Mouse (Mus musculus) hindbrain, embryonic 16.5 days (tissue): Measurements from ENCODE around the gene Bola1. TPM values are rescaled to one million over a fixed set of nuclear protein-coding genes. Genes with fewer than 3 reads are reported as not detected.
"Not testable (repeated sequence)": the region's sequence is repeated elsewhere in the genome, so short reads cannot be mapped to it uniquely, and the experiment has no call there.

ENCODE experiments used
- ATAC-seq: fragments of 200-750 bp; cut with Nextera tagmentation; 2 replicates; pipeline ENCODE4 v1.8.0; 2017; ENCODE audit warnings: moderate TSS enrichment, moderate library complexity
- H3K27ac ChIP-seq: fragments of 300-500 bp; sonication (generic); 2 replicates; pipeline ENCODE4 v1.5.1; 2014; ENCODE audit warnings: low read depth, mild to moderate bottlenecking, control low read depth, low read length, moderate library complexity
- H3K27me3 ChIP-seq: fragments of 300-500 bp; sonication (generic); replicated peaks from 2 replicates; pipeline ENCODE4 v1.6.1; 2014; ENCODE audit warnings: low read length; ENCODE audit not compliant: control insufficient read depth, insufficient read depth
- H3K36me3 ChIP-seq: fragments of 300-500 bp; sonication (generic); 2 replicates; pipeline ENCODE4 v1.6.1; 2014; ENCODE audit warnings: mild to moderate bottlenecking, low read length, moderate library complexity, mixed read lengths; ENCODE audit not compliant: control insufficient read depth, insufficient read depth
- H3K4me1 ChIP-seq: fragments of 300-500 bp; sonication (generic); 2 replicates; pipeline ENCODE4 v1.6.1; 2014; ENCODE audit warnings: low read depth, low read length; ENCODE audit not compliant: control insufficient read depth, insufficient read depth
- H3K4me2 ChIP-seq: fragments of 300-500 bp; sonication (generic); 2 replicates; pipeline ENCODE4 v1.6.1; 2014; ENCODE audit warnings: mild to moderate bottlenecking, low read length, control low read depth, moderate library complexity
- H3K4me3 ChIP-seq: fragments of 300-500 bp; sonication (generic); 2 replicates; pipeline ENCODE4 v1.5.1; 2014; ENCODE audit warnings: mild to moderate bottlenecking, low read length, control low read depth, moderate library complexity
- H3K9ac ChIP-seq: fragments of 300-500 bp; sonication (generic); 2 replicates; pipeline ENCODE4 v1.6.1; 2014; ENCODE audit warnings: low read depth, mild to moderate bottlenecking, control low read depth, low read length, moderate library complexity
- H3K9me3 ChIP-seq: fragments of 300-500 bp; sonication (generic); 2 replicates; pipeline ENCODE4 v1.6.1; 2014; ENCODE audit warnings: mild to moderate bottlenecking, low read length, moderate library complexity; ENCODE audit not compliant: control insufficient read depth
- WGBS: fragments of 180-500 bp; shearing (Covaris S2); extraction: QIAGEN DNeasy Blood & Tissue Kit; methylation state at CpG from one replicate; pipeline ENCODE4 v1.1.7; 2014; 5-methylcytosine and 5-hydroxymethylcytosine counted together
- polyA plus RNA-seq: library from polyadenylated mRNA; unstranded; fragments of >200 nt; fragmentation: Nextera tagmentation; extraction: Ambion mirVana; gene quantifications from 2 replicates; pipeline ENCODE4 v1.2.1, GENCODE M21; 2015

Gene Bola1
- polyA plus RNA-seq, 1 experiment from 2014 or later: 57.2 TPM

DNA sequence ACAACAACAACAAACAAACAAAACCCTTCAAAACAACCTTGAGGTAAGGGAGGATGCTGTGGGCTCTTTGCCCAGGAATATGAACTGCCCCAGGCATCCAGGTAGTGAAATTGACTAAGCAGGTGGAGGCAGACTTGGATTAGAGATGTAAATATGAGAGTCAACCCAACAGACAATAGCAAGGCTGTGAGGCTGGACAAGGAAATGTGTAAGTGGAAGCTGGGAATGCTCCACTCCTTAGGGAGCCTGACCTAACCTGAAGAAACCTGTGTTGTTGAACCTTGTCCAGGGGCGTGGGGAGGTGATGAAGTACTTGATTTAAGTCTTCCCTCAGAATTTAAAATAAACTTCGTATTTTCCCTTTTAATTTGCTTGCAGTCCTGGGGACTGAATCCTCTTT, 40.6 kb downstream of the Bola1 start:
- peaks cover 21% of the 10 kb centered on the region for H3K4me1 ChIP-seq
- H3K27ac ChIP-seq: no peak overlapping the region
- no peaks in the 10 kb centered on the region for H3K27me3 ChIP-seq
- WGBS: 98% methylated on average over 2 of the region's 2 CpGs
- H3K36me3 ChIP-seq: peaks cover 31% of the 10 kb centered on the region
- ATAC-seq: no peak
- H3K9me3 ChIP-seq: no peaks in the 10 kb centered on the region
- no peak overlapping the region for H3K9ac ChIP-seq
- no peak overlapping the region for H3K4me2 ChIP-seq
- no peak overlapping the region for H3K4me3 ChIP-seq

DNA sequence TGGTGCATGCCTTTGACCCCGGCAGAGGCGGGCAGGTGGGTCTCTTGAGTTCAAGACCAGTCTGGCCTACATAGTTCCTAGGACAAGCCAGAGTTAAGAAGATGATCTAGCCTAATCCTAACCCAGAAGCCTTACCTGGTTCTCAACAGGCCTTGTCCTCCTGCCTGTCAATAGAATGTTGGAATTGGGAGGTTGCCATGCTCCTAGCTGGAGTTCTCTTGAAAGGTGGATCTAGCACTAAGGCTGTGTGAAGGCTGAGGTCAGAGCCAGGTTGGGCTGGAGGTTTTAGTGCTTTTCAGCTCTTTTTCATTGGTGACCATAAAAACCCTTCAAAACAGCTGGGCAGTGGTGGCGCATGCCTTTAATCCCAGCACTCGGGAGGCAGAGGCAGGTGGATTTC, 41.1 kb downstream of the Bola1 start:
- no peak overlapping the region for H3K27ac ChIP-seq
- H3K9me3 ChIP-seq: no peaks in the 10 kb centered on the region
- peaks cover 22% of the 10 kb centered on the region for H3K4me1 ChIP-seq
- no peak for ATAC-seq
- H3K9ac ChIP-seq: no peak overlapping the region
- H3K4me3 ChIP-seq: no peak overlapping the region
- H3K27me3 ChIP-seq: no peaks in the 10 kb centered on the region
- no peak overlapping the region for H3K4me2 ChIP-seq
- 86% methylated on average over 4 of the region's 4 CpGs for WGBS
- H3K36me3 ChIP-seq: peaks cover 32% of the 10 kb centered on the region

- Histone ChIP-seq H3K27me3 (no peaks in the 10 kb centered on the region), H3K4me3 (no peak overlapping the region), H3K9ac (no peak overlapping the region), H3K4me2 (no peak overlapping the region), H3K27ac (no peak overlapping the region), H3K4me1 (peaks cover 23% of the 10 kb centered on the region), H3K36me3 (peaks cover 32% of the 10 kb centered on the region), H3K9me3 (no peaks in the 10 kb centered on the region)
- no peak for ATAC-seq
- WGBS: 93% methylated on average over 6 of the region's 6 CpGs
These were observed 44.3 kb downstream of the Bola1 start for GRCm38 (mm10) chr3:96175251-96175650.

DNA sequence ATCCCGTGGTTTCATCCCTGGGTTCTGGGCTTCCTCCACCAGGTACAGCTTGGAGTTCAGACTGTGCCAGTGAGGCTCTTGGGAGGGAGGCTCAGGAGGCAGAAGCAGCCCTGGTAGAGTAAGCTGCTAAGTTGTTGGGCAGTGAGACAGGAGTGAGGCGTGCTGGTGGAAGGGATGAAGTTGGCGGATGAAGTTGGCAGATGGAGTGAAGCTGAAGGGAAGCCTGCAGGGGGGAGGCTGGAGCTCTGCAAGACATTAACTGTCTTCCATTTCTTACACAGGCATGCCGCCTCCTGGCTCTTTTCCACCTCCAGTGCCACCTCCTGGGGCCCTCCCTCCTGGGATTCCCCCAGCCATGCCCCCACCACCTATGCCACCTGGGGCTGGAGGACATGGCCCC, 45.5 kb downstream of the Bola1 start:
- WGBS: 80% methylated on average over 3 of the region's 4 CpGs
- H3K9ac ChIP-seq, H3K4me3 ChIP-seq, H3K27ac ChIP-seq, ATAC-seq, H3K27me3 ChIP-seq, H3K9me3 ChIP-seq, H3K4me2 ChIP-seq: not testable (repeated sequence)
- Histone ChIP-seq H3K36me3 (peaks cover 32% of the 10 kb centered on the region), H3K4me1 (peaks cover 23% of the 10 kb centered on the region)

DNA sequence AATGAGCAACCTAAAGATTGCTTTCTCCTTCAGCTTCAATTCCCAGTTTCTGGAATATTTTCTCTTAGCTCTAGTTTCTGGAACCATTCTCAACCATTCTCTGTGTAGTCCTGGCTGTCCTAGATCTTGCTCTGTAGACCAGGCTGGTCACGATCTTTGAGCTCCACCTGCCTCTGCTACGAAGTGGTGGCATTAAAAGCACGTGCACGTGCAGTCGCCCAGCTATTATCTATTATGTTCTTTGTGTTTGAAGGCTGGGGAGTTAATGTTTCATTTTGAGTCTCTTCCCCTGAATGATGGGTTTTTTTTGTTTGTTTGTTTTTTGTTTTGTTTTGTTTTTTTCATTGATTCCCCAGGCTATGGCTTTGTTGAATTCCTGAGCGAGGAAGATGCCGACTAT, 46.3 kb downstream of the Bola1 start:
- Histone ChIP-seq H3K9me3 (no peaks in the 10 kb centered on the region), H3K27me3 (no peaks in the 10 kb centered on the region), H3K4me1 (peaks cover 23% of the 10 kb centered on the region), H3K4me3 (peak overlapping the region; percentile 95), H3K27ac (no peak overlapping the region), H3K9ac (peak overlapping the region; percentile 84), H3K36me3 (peaks cover 29% of the 10 kb centered on the region), H3K4me2 (peak overlapping the region; percentile 92)
- no peak for ATAC-seq
- 44% methylated on average over 7 of the region's 7 CpGs for WGBS

DNA sequence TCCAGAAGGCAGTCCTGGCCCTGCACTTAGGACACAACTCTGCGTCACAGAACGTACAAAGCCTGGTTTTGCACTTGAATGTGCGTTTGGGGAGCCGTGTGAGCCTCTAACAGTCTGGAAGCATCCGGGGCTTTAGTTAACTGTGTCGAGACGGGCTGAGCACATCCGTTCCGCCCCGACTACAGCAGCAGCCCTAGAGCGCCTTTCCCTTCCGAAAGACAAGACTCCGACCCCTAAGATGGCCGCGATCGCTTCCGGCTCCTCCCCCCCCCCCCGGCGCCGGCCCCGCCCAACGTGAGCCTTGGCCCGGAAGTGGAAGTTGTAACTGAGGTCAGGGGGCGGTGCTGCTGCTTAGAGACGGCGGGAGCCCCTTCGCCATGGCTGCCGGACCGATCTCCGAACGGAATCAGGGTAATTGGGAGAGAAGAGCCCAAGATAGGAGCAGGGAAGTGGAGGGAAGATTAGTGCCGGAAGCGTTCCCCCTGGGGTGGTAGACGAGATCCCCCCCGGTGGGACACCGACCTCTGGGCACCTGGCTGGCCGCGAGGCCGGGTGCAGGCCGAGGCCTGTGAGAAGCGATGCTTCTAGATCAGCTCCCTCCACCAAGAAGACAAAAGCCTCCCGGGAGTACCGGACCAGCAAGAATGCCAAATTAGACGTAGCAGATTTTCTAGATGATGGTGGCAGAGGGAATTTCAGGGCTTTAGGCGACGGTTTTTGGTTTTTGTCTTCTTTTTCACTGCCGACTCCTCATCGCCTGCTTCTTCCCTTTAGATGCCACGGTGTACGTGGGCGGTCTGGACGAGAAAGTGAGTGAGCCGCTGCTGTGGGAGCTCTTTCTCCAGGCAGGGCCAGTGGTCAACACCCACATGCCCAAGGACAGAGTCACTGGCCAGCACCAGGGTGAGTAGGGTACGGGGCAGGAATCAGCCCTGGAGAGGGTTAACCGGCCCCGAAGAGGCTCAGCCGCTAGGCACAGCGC, 47.0 kb downstream of the Bola1 start, which contains the start of gene Sf3b4:
TSS of gene Sf3b4 (plus strand) at position 136 of the 982 bp plus-strand sequence.
- WGBS: 1% methylated on average over 55 of the region's 58 CpGs
- Histone ChIP-seq H3K4me1 (peaks cover 23% of the 10 kb centered on the region), H3K9ac (peak within 1 kb of the TSS; percentile 84), H3K27me3 (no peaks in the 10 kb centered on the region), H3K4me3 (peak within 1 kb of the TSS; percentile 95), H3K4me2 (peak within 1 kb of the TSS; percentile 92), H3K27ac (peak within 1 kb of the TSS; percentile 98), H3K9me3 (no peaks in the 10 kb centered on the region), H3K36me3 (peaks cover 23% of the 10 kb centered on the region)
- ATAC-seq: peak; percentile 96

- 21% methylated on average over 18 of the region's 18 CpGs for WGBS
- H3K4me2 ChIP-seq: peak overlapping the region; percentile 67
These were observed 47.8 kb downstream of the Bola1 start for GRCm38 (mm10) chr3:96171583-96172196.

DNA sequence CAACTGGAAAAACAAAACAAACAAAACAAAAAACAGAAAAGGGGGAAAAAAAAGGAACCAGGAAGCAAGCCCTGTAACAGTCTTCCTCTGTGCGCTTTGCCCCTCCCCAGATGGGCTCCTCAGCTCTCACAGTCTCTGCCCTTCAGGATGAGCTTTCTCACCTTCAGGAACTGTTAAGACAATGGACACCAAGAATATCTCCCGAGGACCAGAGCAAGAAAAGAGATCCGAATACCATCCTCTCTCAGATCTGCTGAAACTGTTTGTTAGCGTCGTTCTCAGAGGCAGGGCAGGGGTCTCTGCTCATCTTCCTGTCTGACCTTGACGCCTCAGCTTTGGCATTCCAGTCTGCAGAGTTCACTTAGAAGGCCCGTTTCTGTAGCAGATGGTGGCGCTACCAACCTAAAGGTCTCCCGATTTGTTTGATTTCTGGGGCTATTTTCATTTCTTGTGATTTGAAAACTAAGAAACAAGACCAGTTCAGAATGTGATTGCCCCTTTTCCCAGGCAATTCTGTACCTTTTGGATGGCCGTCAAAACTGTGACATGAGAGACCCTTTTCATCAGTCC, 48.4 kb downstream of the Bola1 start:
- Histone ChIP-seq H3K36me3 (peaks cover 15% of the 10 kb centered on the region), H3K27ac (peak overlapping the region; percentile 98; the same call in 1 of the 2 replicates), H3K4me3 (no peak overlapping the region), H3K9ac (no peak overlapping the region), H3K27me3 (no peaks in the 10 kb centered on the region), H3K9me3 (no peaks in the 10 kb centered on the region), H3K4me2 (peak overlapping the region; percentile 67), H3K4me1 (peaks cover 23% of the 10 kb centered on the region)
- ATAC-seq: no peak
- 70% methylated on average over 10 of the region's 10 CpGs for WGBS

More at GRCm38 (mm10) chr3:96171583-96172196, 47.8 kb downstream of the Bola1 start:
- peak overlapping the region; percentile 98 for H3K27ac ChIP-seq
- H3K9me3 ChIP-seq: no peaks in the 10 kb centered on the region
- H3K27me3 ChIP-seq: no peaks in the 10 kb centered on the region
- H3K9ac ChIP-seq: peak overlapping the region; percentile 84
- peaks cover 21% of the 10 kb centered on the region for H3K36me3 ChIP-seq
- peaks cover 23% of the 10 kb centered on the region for H3K4me1 ChIP-seq
- peak overlapping the region; percentile 95 for H3K4me3 ChIP-seq
- ATAC-seq: peak; percentile 19

GRCm38 (mm10) chr3:96170276-96170675, 49.2 kb downstream of the Bola1 start:
- ATAC-seq: no peak
- WGBS: 87% methylated on average over 4 of the region's 4 CpGs
- Histone ChIP-seq H3K27me3 (no peaks in the 10 kb centered on the region), H3K9me3 (no peaks in the 10 kb centered on the region), H3K4me2 (no peak overlapping the region), H3K4me1 (peaks cover 23% of the 10 kb centered on the region), H3K4me3 (no peak overlapping the region), H3K27ac (no peak overlapping the region), H3K9ac (no peak overlapping the region), H3K36me3 (peaks cover 10% of the 10 kb centered on the region)
